Mouse (Mus musculus) cortical plate, adult 2 months (tissue): Measurements from ENCODE around the gene Pdss2.

Experiments used
- CTCF ChIP-seq: fragments of 200-500 bp; IDR thresholded peaks from 2 replicates; pipeline ENCODE4 v1.5.1; 2011; ENCODE audit warnings: mild to moderate bottlenecking, control low read depth, low read length; ENCODE audit not compliant: insufficient read depth; ENCODE audit errors: extremely low read depth
- POLR2A ChIP-seq: fragments of 200-500 bp; IDR thresholded peaks from 2 replicates; pipeline ENCODE4 v1.6.1; 2011; ENCODE audit warnings: mild to moderate bottlenecking, low read length, control low read depth; ENCODE audit not compliant: insufficient read depth; ENCODE audit errors: extremely low read depth

DNA sequence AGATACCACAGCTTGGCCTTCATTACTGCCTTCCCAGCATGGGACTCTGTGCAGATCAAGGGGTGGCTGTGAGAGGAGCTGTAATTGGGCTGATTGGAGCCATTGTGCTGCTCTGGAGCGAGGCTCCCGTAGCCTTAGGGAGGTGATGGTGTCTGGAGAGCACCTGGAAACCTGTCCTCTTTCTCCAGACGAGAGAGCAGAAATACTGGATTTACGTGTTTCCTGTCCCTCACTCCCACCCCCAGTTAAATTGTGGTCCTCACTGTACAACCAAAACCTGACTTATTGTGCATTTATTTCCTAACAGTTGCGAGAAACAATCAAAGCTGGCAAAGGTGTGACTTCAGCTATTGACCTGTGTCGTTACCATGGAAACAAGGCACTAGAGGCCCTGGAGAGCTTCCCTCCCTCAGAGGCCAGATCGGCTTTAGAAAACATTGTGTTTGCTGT, 218.2 kb downstream of the Pdss2 start:
- no peak for TF ChIP-seq CTCF
- no peak for TF ChIP-seq POLR2A
